Mouse (Mus musculus) neural tube, embryonic 11.5 days (tissue): Measurements from ENCODE around the gene Sec24d. TPM values are rescaled to one million over a fixed set of nuclear protein-coding genes. Genes with fewer than 3 reads are reported as not detected.

Source experiments
- ATAC-seq: fragments of 200-750 bp; cut with Nextera tagmentation; 2 replicates; pipeline ENCODE4 v1.8.0; 2017; ENCODE audit warnings: moderate number of reproducible peaks, mild to moderate bottlenecking, moderate TSS enrichment, moderate library complexity; ENCODE audit not compliant: insufficient read depth, low FRiP score, low TSS enrichment
- DNase-seq: peaks from one replicate; pipeline ENCODE4 v3.0.0-alpha.2; 2015; ENCODE audit warnings: low spot score
- H3K27ac ChIP-seq: fragments of 300-500 bp; sonication (generic); 2 replicates; pipeline ENCODE4 v1.5.1; 2014; ENCODE audit warnings: low read depth, mild to moderate bottlenecking, low read length
- H3K27me3 ChIP-seq: fragments of 300-500 bp; sonication (generic); 2 replicates; pipeline ENCODE4 v1.6.1; 2014; ENCODE audit warnings: mild to moderate bottlenecking, low read length, mixed read lengths; ENCODE audit not compliant: control insufficient read depth, insufficient read depth
- H3K36me3 ChIP-seq: fragments of 300-500 bp; sonication (generic); 2 replicates; pipeline ENCODE4 v1.6.1; 2014; ENCODE audit warnings: mild to moderate bottlenecking, low read length, moderate library complexity, mixed read lengths; ENCODE audit not compliant: control insufficient read depth, insufficient read depth
- H3K4me1 ChIP-seq: fragments of 300-500 bp; sonication (generic); 2 replicates; pipeline ENCODE4 v1.6.1; 2014; ENCODE audit warnings: low read length, mixed read lengths; ENCODE audit not compliant: control insufficient read depth, insufficient read depth
- H3K4me2 ChIP-seq: fragments of 300-500 bp; sonication (generic); 2 replicates; pipeline ENCODE4 v1.6.1; 2014; ENCODE audit warnings: low read depth, mild to moderate bottlenecking, moderate library complexity
- H3K4me3 ChIP-seq: fragments of 300-500 bp; sonication (generic); 2 replicates; pipeline ENCODE4 v1.5.1; 2014; ENCODE audit warnings: low read depth, low read length
- H3K9ac ChIP-seq: fragments of 300-500 bp; sonication (generic); 2 replicates; pipeline ENCODE4 v1.6.1; 2014; ENCODE audit warnings: mild to moderate bottlenecking, low read length
- H3K9me3 ChIP-seq: fragments of 300-500 bp; sonication (generic); 2 replicates; pipeline ENCODE4 v1.6.1; 2016; ENCODE audit warnings: low read length; ENCODE audit not compliant: control insufficient read depth
- WGBS: fragments of 180-500 bp; shearing (Covaris S2); extraction: QIAGEN DNeasy Blood & Tissue Kit; methylation state at CpG from one replicate; pipeline ENCODE4 v1.1.7; 2014; 5-methylcytosine and 5-hydroxymethylcytosine counted together
- polyA plus RNA-seq: library from polyadenylated mRNA; unstranded; fragments of >200 nt; fragmentation: Nextera tagmentation; extraction: Ambion mirVana; gene quantifications from 2 replicates; pipeline ENCODE4 v1.2.1, GENCODE M21; 2014

Gene Sec24d
- polyA plus RNA-seq: 26.1 and 28.6 TPM in 2 replicates

DNA sequence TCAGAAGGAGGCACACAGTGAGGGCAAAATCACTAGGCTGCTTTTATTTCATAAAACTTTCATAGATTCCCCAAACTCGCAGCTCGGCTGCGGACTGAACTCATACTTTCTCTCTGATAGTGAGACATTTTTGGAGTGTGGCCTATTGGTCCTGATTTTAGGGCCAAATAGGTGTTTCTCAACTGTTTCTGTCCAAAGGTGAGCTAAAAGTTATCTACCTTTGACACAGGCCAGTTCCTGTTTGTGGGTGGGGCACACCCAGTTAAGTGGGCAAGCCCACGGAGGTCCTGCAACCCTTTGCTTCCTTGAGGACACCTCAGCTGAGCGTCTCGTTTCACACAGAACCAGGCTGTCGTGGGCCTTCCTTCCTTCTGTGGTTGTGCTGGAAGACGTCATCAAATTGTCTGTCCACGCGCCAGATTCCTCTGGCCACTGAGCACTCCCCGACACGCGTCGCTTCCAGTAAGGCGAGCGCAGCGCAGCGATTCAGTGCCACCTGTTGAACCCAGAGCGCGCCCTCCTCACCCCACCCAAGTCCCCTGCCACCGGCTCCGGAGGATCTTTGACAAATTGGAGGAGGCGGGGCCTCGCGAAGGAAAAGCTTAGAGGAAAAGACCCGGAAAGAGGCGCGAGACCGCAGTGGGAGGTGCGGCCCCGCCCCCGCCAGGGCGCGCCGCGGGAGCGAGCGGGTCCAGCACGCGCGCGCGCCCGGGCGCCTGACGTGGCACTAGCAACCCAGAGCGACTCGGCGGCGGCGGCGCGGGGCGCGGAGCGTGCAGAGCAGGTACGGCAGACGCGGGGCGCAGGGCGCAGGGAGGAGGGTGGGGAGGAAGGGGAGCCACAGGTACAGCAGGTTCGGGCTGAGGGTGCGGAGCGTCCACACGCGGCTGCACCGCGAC, at the start of gene Sec24d:
Gene Sec24d (plus strand): TSS at position 703 of the 899 bp plus-strand sequence.
- 4% methylated on average over 57 of the region's 68 CpGs for WGBS
- Histone ChIP-seq H3K27me3 (no peaks in the 10 kb centered on the region), H3K9ac (peak within 1 kb of the TSS; percentile 57), H3K4me2 (peak within 1 kb of the TSS; percentile 87), H3K4me3 (peak within 1 kb of the TSS; percentile 76), H3K9me3 (no peaks in the 10 kb centered on the region), H3K36me3 (no peaks in the 10 kb centered on the region), H3K4me1 (no peaks in the 10 kb centered on the region), H3K27ac (no peak within 1 kb of the TSS)
- ATAC-seq: peak; percentile 93
- DNase-seq: peak; percentile 81

DNA sequence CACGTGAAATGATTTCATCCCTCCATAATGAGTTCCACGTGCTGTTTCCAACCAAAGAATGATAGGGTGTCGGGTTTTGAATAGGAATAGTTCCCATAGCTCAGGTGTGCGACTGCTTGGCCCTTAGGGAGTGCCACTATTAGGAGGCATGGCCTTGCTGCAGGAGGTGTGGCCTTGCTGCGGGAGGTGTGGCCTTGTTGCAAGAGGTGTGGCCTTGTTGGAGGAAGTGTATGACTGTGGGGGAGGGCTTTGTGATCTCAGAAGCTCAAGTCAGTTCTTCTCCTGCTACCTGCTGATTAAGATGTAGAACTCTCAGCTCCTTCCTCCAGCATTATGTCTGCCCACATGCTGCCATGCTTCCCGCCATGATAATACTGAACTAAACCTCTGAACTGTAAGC, 48.6 kb upstream of the Sec24d start:
- ATAC-seq (no peak), DNase-seq (no peak)
- H3K27me3 ChIP-seq: no peaks in the 10 kb centered on the region
- H3K36me3 ChIP-seq: no peaks in the 10 kb centered on the region
- no peak overlapping the region for H3K4me2 ChIP-seq
- no peaks in the 10 kb centered on the region for H3K9me3 ChIP-seq
- H3K27ac ChIP-seq: no peak overlapping the region
- no peak overlapping the region for H3K4me3 ChIP-seq
- no peak overlapping the region for H3K9ac ChIP-seq
- no peaks in the 10 kb centered on the region for H3K4me1 ChIP-seq
- 57% methylated on average over 6 of the region's 6 CpGs for WGBS

GRCm38 (mm10) chr3:123227276-123227675, 40.0 kb upstream of the Sec24d start:
- no peak for DNase-seq
- Histone ChIP-seq H3K4me3 (no peak overlapping the region), H3K27ac (no peak overlapping the region), H3K9me3 (no peaks in the 10 kb centered on the region), H3K9ac (no peak overlapping the region), H3K4me1 (no peaks in the 10 kb centered on the region), H3K4me2 (no peak overlapping the region), H3K36me3 (no peaks in the 10 kb centered on the region), H3K27me3 (no peaks in the 10 kb centered on the region)
- ATAC-seq: no peak
- 97% methylated on average over 3 of the region's 3 CpGs for WGBS

- Histone ChIP-seq H3K4me1 (no peaks in the 10 kb centered on the region), H3K27ac (no peak overlapping the region), H3K9me3 (no peaks in the 10 kb centered on the region), H3K9ac (no peak overlapping the region), H3K27me3 (no peaks in the 10 kb centered on the region), H3K4me2 (no peak overlapping the region), H3K36me3 (no peaks in the 10 kb centered on the region), H3K4me3 (no peak overlapping the region)
- DNase-seq (no peak), ATAC-seq (no peak)
- WGBS: 90% methylated on average over 2 of the region's 2 CpGs
These were observed 35.6 kb upstream of the Sec24d start for GRCm38 (mm10) chr3:123231639-123232038.

- no peak overlapping the region for H3K4me2 ChIP-seq
- no peaks in the 10 kb centered on the region for H3K27me3 ChIP-seq
- DNase-seq (no peak), ATAC-seq (no peak)
- no peak overlapping the region for H3K9ac ChIP-seq
- H3K9me3 ChIP-seq: no peaks in the 10 kb centered on the region
- H3K4me1 ChIP-seq: no peaks in the 10 kb centered on the region
- 55% methylated on average over 16 of the region's 16 CpGs for WGBS
- H3K4me3 ChIP-seq: no peak overlapping the region
- H3K36me3 ChIP-seq: no peaks in the 10 kb centered on the region
- no peak overlapping the region for H3K27ac ChIP-seq
These were observed 32.9 kb upstream of the Sec24d start for GRCm38 (mm10) chr3:123234191-123234836.

DNA sequence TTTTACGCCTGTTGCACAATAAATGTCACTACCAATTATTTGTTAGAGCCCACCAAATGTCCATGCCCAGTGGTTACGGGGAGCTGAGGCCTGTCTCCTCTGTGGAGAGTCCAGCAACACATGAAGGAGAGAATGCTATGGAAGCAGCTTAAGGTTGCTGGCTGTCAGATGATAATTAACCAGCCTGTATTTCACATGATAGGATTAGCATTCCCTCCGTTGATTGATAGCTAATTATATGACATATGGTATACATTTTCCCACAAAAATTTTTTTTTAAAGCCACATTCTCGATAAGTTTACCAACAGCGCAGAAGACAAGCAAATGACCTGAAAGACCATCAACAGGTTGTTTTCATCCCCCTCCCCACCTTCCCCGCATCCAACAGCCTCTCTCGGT, 31.8 kb upstream of the Sec24d start:
- ATAC-seq (no peak), DNase-seq (no peak)
- H3K9me3 ChIP-seq: no peaks in the 10 kb centered on the region
- H3K4me1 ChIP-seq: no peaks in the 10 kb centered on the region
- 15% methylated on average over 7 of the region's 7 CpGs for WGBS
- H3K27me3 ChIP-seq: no peaks in the 10 kb centered on the region
- H3K4me3 ChIP-seq: peak overlapping the region; percentile 34
- no peak overlapping the region for H3K9ac ChIP-seq
- H3K4me2 ChIP-seq: peak overlapping the region; percentile 72
- H3K27ac ChIP-seq: no peak overlapping the region
- H3K36me3 ChIP-seq: no peaks in the 10 kb centered on the region

- Histone ChIP-seq H3K4me2 (peak within 1 kb of the TSS; percentile 72), H3K9ac (no peak within 1 kb of the TSS; the same call in 1 of the 2 replicates), H3K4me1 (no peaks in the 10 kb centered on the region), H3K27ac (no peak within 1 kb of the TSS), H3K4me3 (peak within 1 kb of the TSS; percentile 34), H3K36me3 (no peaks in the 10 kb centered on the region), H3K9me3 (no peaks in the 10 kb centered on the region), H3K27me3 (no peaks in the 10 kb centered on the region)
- ATAC-seq: peak; percentile 71; the same call in 1 of the 2 replicates
- DNase-seq: peak; percentile 69
- under 1% methylated on average over 20 of the region's 20 CpGs for WGBS
These were observed 31.3 kb upstream of the Sec24d start, which contains the start of gene Synpo2 for GRCm38 (mm10) chr3:123235921-123236320. Gene Synpo2, minus strand, starts transcription at chr3:123236149.

DNA sequence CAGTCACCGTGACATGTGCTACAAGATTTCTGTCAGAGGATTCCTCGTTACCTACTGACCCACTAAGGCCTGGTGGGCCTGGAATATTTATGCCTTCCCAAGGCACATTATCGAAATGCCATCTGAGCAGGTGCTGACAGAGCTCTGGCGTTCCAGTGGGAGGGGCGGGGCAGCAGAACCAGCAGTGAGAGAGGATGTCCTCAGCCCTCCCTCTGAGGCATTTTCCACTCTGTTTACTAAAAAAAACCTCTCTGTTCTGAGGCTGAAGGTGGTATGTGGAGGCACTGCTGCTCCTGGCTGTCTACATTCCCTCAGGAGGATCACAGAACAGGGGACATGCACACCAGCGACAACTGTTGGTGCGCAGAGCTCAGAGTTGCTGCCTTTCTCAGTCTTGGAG, 30.2 kb upstream of the Sec24d start:
- no peak overlapping the region for H3K4me2 ChIP-seq
- ATAC-seq: no peak
- H3K27me3 ChIP-seq: no peaks in the 10 kb centered on the region
- no peaks in the 10 kb centered on the region for H3K9me3 ChIP-seq
- no peak for DNase-seq
- no peak overlapping the region for H3K9ac ChIP-seq
- WGBS: 26% methylated on average over 7 of the region's 7 CpGs
- H3K27ac ChIP-seq: no peak overlapping the region
- no peak overlapping the region for H3K4me3 ChIP-seq
- H3K36me3 ChIP-seq: no peaks in the 10 kb centered on the region
- H3K4me1 ChIP-seq: no peaks in the 10 kb centered on the region
